Mouse (Mus musculus) retina, adult 2 months (tissue): ENCODE data around the gene Zdhhc22.

ENCODE experiments used
- DNase-seq: peaks from one replicate; pipeline ENCODE4 v3.0.0-alpha.2; 2012; ENCODE audit warnings: low read depth, low spot score

The Zdhhc22 gene

GRCm38 (mm10) chr12:86995931-86996330 lies 5.7 kb upstream of the Zdhhc22 start:
- DNase-seq, result no peak

GRCm38 (mm10) chr12:86994776-86995175 lies 4.5 kb upstream of the Zdhhc22 start:
- DNase-seq, result no peak

- DNase-seq, result no peak
These were observed 3.9 kb upstream of the Zdhhc22 start for GRCm38 (mm10) chr12:86994166-86994565.

GRCm38 (mm10) chr12:86990755-86991110 lies 503 bp upstream of the Zdhhc22 start:
- no peak for DNase-seq

GRCm38 (mm10) chr12:86989378-86989777 lies 852 bp downstream of the Zdhhc22 start:
- DNase-seq, result no peak

- DNase-seq, result no peak
These were observed 2.0 kb downstream of the Zdhhc22 start for GRCm38 (mm10) chr12:86988227-86988626.

- DNase-seq, result no peak
These were observed 3.7 kb downstream of the Zdhhc22 start for GRCm38 (mm10) chr12:86986562-86986961.

- no peak for DNase-seq
These were observed 6.1 kb downstream of the Zdhhc22 start for GRCm38 (mm10) chr12:86984194-86984555.

- no peak for DNase-seq
These were observed 6.6 kb downstream of the Zdhhc22 start for GRCm38 (mm10) chr12:86983470-86984193.

- no peak for DNase-seq
These were observed 9.1 kb downstream of the Zdhhc22 start for GRCm38 (mm10) chr12:86981180-86981579.

GRCm38 (mm10) chr12:86977833-86978232 lies 12.4 kb downstream of the Zdhhc22 start:
- DNase-seq, result no peak

GRCm38 (mm10) chr12:86976511-86977168 lies 13.6 kb downstream of the Zdhhc22 start:
- no peak for DNase-seq

- no peak for DNase-seq
These were observed 14.5 kb downstream of the Zdhhc22 start for GRCm38 (mm10) chr12:86975761-86976160.

- no peak for DNase-seq
These were observed 15.6 kb downstream of the Zdhhc22 start for GRCm38 (mm10) chr12:86974387-86975288.

- DNase-seq, result no peak
These were observed 16.5 kb downstream of the Zdhhc22 start for GRCm38 (mm10) chr12:86973706-86974105.

- no peak for DNase-seq
These were observed 17.0 kb downstream of the Zdhhc22 start for GRCm38 (mm10) chr12:86973216-86973615.

- DNase-seq, result no peak
These were observed 19.1 kb downstream of the Zdhhc22 start for GRCm38 (mm10) chr12:86971089-86971488.

GRCm38 (mm10) chr12:86969220-86969601 lies 21.0 kb downstream of the Zdhhc22 start:
- DNase-seq, result no peak

GRCm38 (mm10) chr12:86968468-86969219 lies 21.6 kb downstream of the Zdhhc22 start:
- no peak for DNase-seq

- no peak for DNase-seq
These were observed 24.9 kb downstream of the Zdhhc22 start for GRCm38 (mm10) chr12:86965237-86965799.
